Mouse (Mus musculus) ES-E14 (cell line): Measurements from ENCODE around the gene Msh2. TPM values are rescaled to one million over a fixed set of nuclear protein-coding genes. Genes with fewer than 3 reads are reported as not detected.

Source experiments
- DNase-seq: peaks from one replicate; pipeline ENCODE4 v3.0.0-alpha.2; 2013; ENCODE audit warnings: low read depth, low spot score
- H3K27ac ChIP-seq: 2 replicates; pipeline ENCODE4 v1.5.1; 2012; ENCODE audit warnings: low read depth, mild to moderate bottlenecking, low read length, moderate library complexity, mixed read lengths; ENCODE audit not compliant: poor library complexity, insufficient read depth, severe bottlenecking
- H3K36me3 ChIP-seq: 2 replicates; pipeline ENCODE4 v1.6.1; 2012; ENCODE audit warnings: mild to moderate bottlenecking, low read length, moderate library complexity, mixed read lengths; ENCODE audit not compliant: control insufficient read depth, poor library complexity, insufficient read depth, severe bottlenecking
- H3K4me1 ChIP-seq, 2 experiments: fragments of 150-350 bp in 1 of 2; sonication (generic) in 1 of 2; 2 replicates each; pipeline ENCODE4 v1.6.1; 2012; ENCODE audit warnings: low read length in 2 of 2, mild to moderate bottlenecking in 1 of 2, mixed read lengths in 1 of 2; ENCODE audit not compliant: control insufficient read depth in 2 of 2, insufficient read depth in 2 of 2, poor library complexity in 1 of 2
- H3K4me3 ChIP-seq, 2 experiments: fragments of 150-350 bp in 1 of 2; sonication (generic) in 1 of 2; 2 replicates each; pipeline ENCODE4 v1.5.1; 2012; ENCODE audit warnings: low read length in 2 of 2, low read depth in 1 of 2, mild to moderate bottlenecking in 1 of 2, mixed read lengths in 1 of 2; ENCODE audit not compliant: insufficient read depth in 1 of 2, poor library complexity in 1 of 2, severe bottlenecking in 1 of 2
- H3K9ac ChIP-seq: 2 replicates; pipeline ENCODE4 v1.6.1; 2012; ENCODE audit warnings: low read depth, mild to moderate bottlenecking, low read length, mixed read lengths; ENCODE audit not compliant: poor library complexity, insufficient read depth, severe bottlenecking
- H3K9me3 ChIP-seq: fragments of 150-350 bp; sonication (generic); 2 replicates; pipeline ENCODE4 v1.6.1; 2012; ENCODE audit warnings: low read depth, mild to moderate bottlenecking, low read length; ENCODE audit not compliant: control insufficient read depth, insufficient read depth
- CHD2 ChIP-seq: IDR thresholded peaks from 2 replicates; pipeline ENCODE4 v1.6.1; 2014; ENCODE audit warnings: mild to moderate bottlenecking, low read depth, low read length, inconsistent platforms
- HCFC1 ChIP-seq: IDR thresholded peaks from 2 replicates; pipeline ENCODE4 v1.6.1; 2012; ENCODE audit warnings: low read length, inconsistent platforms, borderline replicate concordance; ENCODE audit not compliant: insufficient read depth
- MAFK ChIP-seq: IDR thresholded peaks from 2 replicates; pipeline ENCODE4 v1.6.1; 2014; ENCODE audit warnings: mild to moderate bottlenecking, low read depth, low read length, inconsistent platforms; ENCODE audit not compliant: insufficient read depth
- ZC3H11A ChIP-seq: IDR thresholded peaks from 2 replicates; pipeline ENCODE4 v1.6.1; 2012; ENCODE audit warnings: low read depth, mild to moderate bottlenecking, inconsistent platforms, low read length, borderline replicate concordance
- ZNF384 ChIP-seq: IDR thresholded peaks from 2 replicates; pipeline ENCODE4 v1.6.1; 2012; ENCODE audit warnings: low read depth, low read length, inconsistent platforms
- in situ Hi-C, 2 experiments: fragments of 600-800 bp; cut with MboI; formaldehyde crosslinking; loops; one replicate each; pipeline ENCODE4 v1.15.1; 2025; ENCODE audit warnings: low sequenced_read_pairs in 2 of 2, inconsistent platforms in 1 of 2; ENCODE audit not compliant: unreplicated experiment in 2 of 2
- total RNA-seq: library from RNA; depleted of rRNA; stranded (reverse); fragments of 300-350 nt; gene quantifications from 2 replicates; pipeline ENCODE4 v1.2.3, GENCODE M21; 2012

The Msh2 gene
- total RNA-seq, 1 experiment, result 120 TPM

DNA sequence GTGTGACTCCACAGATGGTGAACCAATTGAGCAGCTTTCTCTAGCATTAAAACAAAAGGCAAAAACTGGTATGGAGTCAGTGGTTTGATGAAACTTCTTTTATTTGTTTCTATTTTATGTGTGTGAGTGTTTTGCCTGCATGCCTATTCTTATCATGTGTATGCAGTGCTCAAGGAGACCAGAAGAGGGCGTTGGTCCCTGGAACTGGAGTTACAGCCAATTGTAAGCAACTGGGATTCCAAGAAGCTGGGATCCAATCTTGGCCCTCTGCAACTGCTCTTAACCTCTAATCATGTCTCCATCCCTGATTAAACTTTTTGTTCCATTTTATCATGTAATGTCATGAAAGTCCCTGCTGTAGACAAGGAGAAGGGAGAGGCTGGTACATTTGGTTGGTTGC, 67.7 kb downstream of the Msh2 start:
- Histone ChIP-seq H3K4me3 (no peak overlapping the region), H3K27ac (no peak overlapping the region), H3K9me3 (no peaks in the 10 kb centered on the region), H3K9ac (no peak overlapping the region), H3K36me3 (no peaks in the 10 kb centered on the region), H3K4me1 (no peaks in the 10 kb centered on the region)
- in situ Hi-C loops, result no loop called here
- TF ChIP-seq MAFK (no peak), ZC3H11A (no peak), CHD2 (no peak), HCFC1 (no peak), ZNF384 (no peak)
- peak; percentile 37 for DNase-seq

DNA sequence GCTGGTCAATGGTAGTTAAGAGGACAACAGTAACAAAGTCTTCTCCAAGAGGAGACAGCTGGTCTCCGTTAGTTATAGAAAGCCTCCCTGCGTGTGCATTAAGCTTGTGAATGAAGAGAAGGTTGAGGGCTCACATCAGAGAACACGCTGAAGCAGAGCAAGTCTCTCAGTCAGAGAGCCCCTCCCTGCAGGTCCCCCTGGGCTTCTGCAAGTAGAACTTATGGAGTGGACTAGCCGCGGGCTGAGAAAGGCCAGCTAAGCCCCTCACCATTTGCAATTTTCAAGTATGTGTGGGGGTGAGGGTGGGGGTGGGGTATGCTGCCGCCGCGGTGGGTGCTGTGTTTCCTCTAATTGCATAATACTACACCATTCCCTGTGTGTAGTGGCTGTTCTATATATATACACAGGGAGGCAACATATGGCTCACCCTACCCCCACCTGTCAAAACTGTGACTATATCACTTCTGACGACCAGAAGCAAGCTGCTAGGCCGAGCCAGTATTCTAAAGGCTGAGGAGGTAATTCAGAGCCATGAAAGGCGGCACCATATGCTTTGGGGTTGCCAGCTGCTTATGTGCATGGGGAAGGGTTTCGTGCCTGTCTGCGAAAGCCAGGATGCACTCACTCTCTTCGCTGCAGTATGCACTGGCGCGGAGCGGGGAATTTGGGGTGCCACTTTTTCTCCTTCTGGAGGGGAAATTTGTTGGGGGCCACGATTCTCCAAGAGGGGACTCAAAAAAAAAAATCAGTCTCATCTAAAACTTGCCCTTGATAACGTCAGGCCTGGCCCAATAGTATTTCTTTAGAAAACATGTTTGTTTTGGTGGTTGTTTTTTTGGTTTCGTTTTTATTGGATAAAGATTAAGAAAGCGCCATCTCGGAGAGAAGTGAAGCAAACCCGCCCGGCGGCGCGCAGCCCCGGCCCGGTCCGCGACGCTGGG, 73.1 kb downstream of the Msh2 start:
- TF ChIP-seq HCFC1 (no peak), MAFK (no peak), ZC3H11A (no peak), CHD2 (no peak), ZNF384 (no peak)
- Histone ChIP-seq H3K4me3 (peak overlapping the region; percentile 55 to 72; a peak in 3 of 4 replicates), H3K9me3 (no peaks in the 10 kb centered on the region), H3K4me1 (peaks cover 0 to 4% of the 10 kb centered on the region in 2 experiments; a peak in 1 of 4 replicates), H3K27ac (no peak overlapping the region), H3K36me3 (no peaks in the 10 kb centered on the region), H3K9ac (peak overlapping the region; percentile 54)
- in situ Hi-C loops, result no loop called here
- DNase-seq, result no peak

DNA sequence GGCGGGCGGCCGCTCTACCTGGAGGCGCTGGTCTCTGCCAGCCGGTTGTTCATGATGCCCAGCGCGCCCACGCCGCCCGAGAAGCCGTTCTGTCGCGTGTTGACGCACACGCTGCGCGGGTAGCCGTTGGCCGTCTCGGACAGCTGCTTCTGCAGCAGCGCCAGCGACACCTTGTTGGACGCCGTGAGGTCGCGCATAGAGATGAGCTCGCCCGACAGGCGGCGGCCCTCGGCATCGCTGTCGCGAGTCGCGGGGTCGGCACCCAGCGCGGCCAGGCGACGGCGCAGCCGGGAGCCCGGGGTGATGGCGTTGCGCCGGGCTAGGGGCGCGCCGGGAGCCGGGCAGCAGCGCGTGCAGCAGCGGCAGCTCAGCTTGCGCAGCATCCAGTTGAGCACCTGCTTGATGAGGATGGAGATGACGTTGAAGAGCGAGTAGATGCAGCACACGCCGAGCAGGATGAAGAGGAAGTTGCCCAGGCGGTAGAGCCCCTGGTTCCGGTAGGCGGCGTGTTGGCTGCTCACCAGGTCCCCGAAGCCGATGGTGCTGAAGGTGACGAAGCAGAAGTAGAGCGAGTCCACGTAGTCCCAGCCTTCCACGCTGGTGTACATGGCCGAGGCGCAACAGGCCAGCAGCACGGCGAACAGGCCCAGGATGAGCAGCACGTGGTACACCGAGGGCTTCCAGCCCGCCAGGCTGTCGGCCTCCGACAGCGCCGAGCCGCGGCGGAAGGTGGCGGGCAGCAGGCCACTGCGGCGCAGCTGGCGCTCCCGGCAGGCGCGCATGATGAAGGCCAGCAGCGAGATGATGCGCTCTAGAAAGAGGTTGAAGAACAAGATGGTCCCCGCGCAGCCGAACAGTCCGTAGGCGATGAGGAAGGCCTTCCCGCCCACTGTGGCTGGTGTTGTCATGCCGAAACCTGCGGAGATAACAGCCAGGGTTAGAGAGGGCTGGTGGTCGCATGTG, 74.1 kb downstream of the Msh2 start:
- Histone ChIP-seq H3K4me3 (peak overlapping the region; percentile 55 to 72), H3K9ac (peak overlapping the region; percentile 54), H3K36me3 (no peaks in the 10 kb centered on the region), H3K9me3 (no peaks in the 10 kb centered on the region), H3K4me1 (peaks cover 0 to 4% of the 10 kb centered on the region in 2 experiments; a peak in 1 of 4 replicates), H3K27ac (no peak overlapping the region)
- in situ Hi-C loops, result no loop called here
- TF ChIP-seq CHD2 (no peak), ZNF384 (no peak), MAFK (no peak), ZC3H11A (no peak), HCFC1 (no peak)
- peak; percentile 35 for DNase-seq

DNA sequence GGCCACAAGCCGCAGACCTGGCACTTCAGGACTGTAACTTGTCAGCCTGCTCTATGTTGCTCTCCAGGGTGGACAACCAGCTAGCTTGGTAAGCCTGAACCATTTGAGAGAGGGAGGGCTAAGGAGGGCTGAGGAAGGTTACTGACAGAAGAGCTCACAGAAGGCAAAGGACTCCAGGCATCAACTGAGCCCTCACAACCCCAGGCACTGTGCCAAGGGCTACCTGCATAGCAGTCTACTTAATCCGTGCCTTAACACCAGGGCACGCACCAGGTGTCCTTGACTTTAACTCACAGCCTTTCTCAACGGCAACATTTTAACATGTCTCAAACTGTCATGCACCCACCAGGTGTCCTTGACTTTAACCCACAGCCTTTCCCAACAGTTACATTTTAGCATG, 88.2 kb downstream of the Msh2 start:
- Histone ChIP-seq H3K4me3 (no peak overlapping the region), H3K9ac (no peak overlapping the region), H3K27ac (no peak overlapping the region), H3K9me3 (no peaks in the 10 kb centered on the region), H3K36me3 (no peaks in the 10 kb centered on the region), H3K4me1 (no peaks in the 10 kb centered on the region)
- no peak for TF ChIP-seq CHD2
- TF ChIP-seq ZNF384, result no peak
- no peak for TF ChIP-seq HCFC1
- no peak for TF ChIP-seq MAFK
- no peak for TF ChIP-seq ZC3H11A
- in situ Hi-C loops, result no loop called here
- no peak for DNase-seq
